Mouse (Mus musculus) B cell, adult 67 days (primary cell): Measurements from ENCODE around the gene Bcl2l15. TPM values are rescaled to one million over a fixed set of nuclear protein-coding genes. Genes with fewer than 3 reads are reported as not detected.

Experiments used
- total RNA-seq, 2 experiments: library from RNA; stranded (reverse); gene quantifications; 4 replicates each; pipeline ENCODE4 v1.2.4; 2023

The Bcl2l15 gene
- under 1 TPM; 0.71 to 0.75 TPM for total RNA-seq

DNA sequence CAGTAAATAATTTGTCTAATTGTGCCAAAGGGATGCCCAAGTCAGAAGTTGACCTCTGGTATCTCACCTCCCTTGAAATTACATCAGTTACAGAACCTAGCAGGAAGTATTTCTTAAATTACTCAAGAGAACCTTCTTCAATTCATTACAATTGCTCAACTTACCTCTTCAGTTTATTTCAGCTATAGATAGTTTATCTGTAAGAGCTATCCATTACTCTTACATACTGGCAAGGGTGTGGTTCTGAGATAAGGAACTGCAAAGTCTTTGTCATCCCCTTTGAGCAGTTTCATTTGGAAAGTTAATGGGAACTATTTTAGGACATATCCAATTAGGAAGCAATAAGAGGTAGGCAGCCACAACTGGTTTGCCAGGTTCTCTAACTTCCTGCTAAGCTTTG is at the start of gene Bcl2l15:
Gene Bcl2l15, plus strand, starts transcription at position 176 of the 400 bp plus-strand sequence.

GRCm38 (mm10) chr3:103791230-103792110 is 40.9 kb upstream of the Bcl2l15 start, which contains the start of gene Hipk1:
Gene Hipk1 (minus strand): TSS chr3:103791563.

DNA sequence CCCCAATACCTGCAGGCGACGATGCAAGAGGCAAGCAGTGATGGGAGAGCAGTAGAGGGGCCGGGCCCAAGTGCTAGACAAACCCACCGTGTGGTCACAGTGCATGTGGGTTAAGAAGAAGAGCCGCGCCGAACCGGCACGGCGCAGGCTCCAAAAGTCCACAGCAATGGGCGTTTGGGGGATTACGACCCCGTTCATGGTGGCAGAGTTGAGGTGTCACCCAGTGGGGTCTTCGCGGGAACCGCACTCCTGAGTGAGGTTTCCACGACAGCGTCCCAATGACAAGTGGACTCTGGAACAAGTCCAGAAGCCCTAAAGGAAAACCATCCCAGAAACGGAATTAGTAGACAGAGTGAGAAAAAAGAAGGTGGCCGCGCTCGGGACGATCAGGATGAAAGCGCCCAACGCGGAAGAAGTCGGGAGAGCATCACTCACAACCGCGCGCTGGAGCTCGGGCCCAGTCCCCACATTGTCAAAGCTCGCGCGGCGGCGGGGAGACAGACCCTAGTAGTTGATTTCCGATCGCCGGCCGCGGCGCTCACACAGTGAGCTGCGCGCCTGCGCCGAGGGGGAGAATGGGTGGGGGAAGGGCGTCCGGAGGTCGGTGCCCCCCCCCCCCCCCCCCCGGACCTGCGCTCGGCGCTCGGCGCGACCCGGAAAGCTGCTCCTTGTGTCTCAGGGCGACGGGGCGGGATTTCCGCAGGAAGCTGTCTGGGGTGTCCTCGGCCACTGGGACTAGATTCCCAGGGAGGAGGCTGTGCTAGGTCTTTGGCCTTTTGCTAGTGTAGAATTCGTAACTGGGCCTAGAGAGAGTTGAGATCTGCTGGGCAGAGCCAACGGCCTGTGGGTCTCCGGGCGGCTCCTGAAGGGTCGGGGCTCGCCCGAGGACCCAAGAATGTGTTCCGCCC is 23.3 kb upstream of the Bcl2l15 start, which contains the start of the genes Dclre1b, Ap4b1 and Gm43064:
Gene Dclre1b, minus strand, starts transcription at position 554 of the 908 bp plus-strand sequence.
Gene Ap4b1, plus strand, starts transcription at position 630 of the 908 bp plus-strand sequence.
Gene Gm43064, plus strand, starts transcription at position 683 of the 908 bp plus-strand sequence.

DNA sequence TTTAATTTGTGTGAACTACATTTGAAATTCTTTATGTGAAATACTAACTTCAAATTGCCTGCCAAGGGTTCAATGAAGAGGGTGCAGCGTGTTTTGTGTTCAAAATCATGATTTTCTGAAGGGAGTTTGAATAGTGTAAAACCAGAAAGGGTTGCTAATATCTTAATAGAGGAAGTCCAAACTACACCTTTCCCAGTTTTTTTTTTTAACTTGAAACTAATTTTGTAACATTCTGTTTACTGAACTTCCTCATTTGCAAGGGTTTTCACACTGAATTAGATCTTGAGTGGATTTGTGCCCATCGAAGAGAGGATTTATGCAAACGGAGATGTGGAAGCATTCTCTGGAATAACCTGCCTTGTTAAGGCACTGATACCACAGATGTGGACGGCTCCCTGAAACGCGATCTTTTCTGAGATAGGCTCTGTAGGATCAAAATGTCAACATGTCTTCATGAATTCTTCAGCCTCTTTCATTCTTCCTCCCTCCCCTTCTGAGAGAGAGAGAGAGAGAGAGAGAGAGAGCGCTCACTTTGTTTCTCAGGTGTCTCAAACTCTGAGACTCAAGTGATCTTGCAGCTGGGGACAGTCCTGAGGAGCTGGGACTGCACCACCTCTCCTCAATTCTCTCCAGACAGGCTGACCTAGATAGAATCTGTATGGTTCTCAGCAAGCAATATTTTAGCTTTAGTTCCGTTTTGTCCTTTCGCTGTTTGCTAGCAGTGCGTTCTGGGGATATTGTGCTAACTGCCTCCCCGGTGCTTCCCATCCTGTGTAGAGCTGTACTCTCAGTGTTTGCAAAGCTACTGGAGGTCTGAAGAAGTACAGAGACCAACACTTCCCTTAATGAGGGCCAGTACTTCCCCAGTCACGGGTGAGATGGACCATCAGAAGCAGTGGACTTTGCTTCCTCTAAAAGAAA is 26.7 kb downstream of the Bcl2l15 start, which contains the start of gene Ptpn22:
Gene Ptpn22, plus strand, starts transcription at position 915 of the 921 bp plus-strand sequence.

Other genes with a start within 250 kb of the Bcl2l15 start
- 1 to 10 TPM in 1 of 2 experiments, not detected in 1; 3.1 TPM for gene Atg4a-ps, start 186.5 kb upstream of the Bcl2l15 start, total RNA-seq
- gene Olfml3, start 94.6 kb upstream of the Bcl2l15 start, total RNA-seq = 1 to 10 TPM; 3.1 to 3.5 TPM
- not detected for gene Gm10964, start 93.2 kb upstream of the Bcl2l15 start, total RNA-seq
- gene Hipk1, start 41.0 kb upstream of the Bcl2l15 start, total RNA-seq = 100 to 1,000 TPM; 241 to 255 TPM
- gene Dclre1b, start 23.2 kb upstream of the Bcl2l15 start, total RNA-seq = 10 to 100 TPM; 23.8 to 30.6 TPM
- gene Ap4b1, start 23.1 kb upstream of the Bcl2l15 start, total RNA-seq = 10 to 100 TPM; 27.3 to 30.1 TPM
- 1 to 10 TPM in 1 of 2 experiments, not detected in 1; 2.0 TPM for gene Gm43064, start 23.0 kb upstream of the Bcl2l15 start, total RNA-seq
- 100 to 1,000 TPM in 1 of 2 experiments, 10 to 100 TPM in 1; 85.5 to 110 TPM for gene Ptpn22, start 27.2 kb downstream of the Bcl2l15 start, total RNA-seq
- gene Rsbn1, start 81.5 kb downstream of the Bcl2l15 start, total RNA-seq = 10 to 100 TPM; 52.5 to 52.8 TPM
- gene Phtf1, start 135.5 kb downstream of the Bcl2l15 start, total RNA-seq = 10 to 100 TPM; 22.1 to 24.2 TPM